Mouse (Mus musculus) gastrocnemius, postnatal 36 days (tissue): ENCODE measurements around the gene Spry1. TPM values are rescaled to one million over a fixed set of nuclear protein-coding genes. Genes with fewer than 3 reads are reported as not detected.
A peak's percentile ranks its signal among the peaks of the same experiment; 100 is the strongest.

Experiments used
- DNase-seq, 2 experiments: peaks; one replicate each; pipeline ENCODE4 v3.0.0; 2022
- intact Hi-C: fragments of 180-260 bp; cut with DNase I; formaldehyde crosslinking; loops from one replicate; pipeline ENCODE4 v1.15.1; 2025
- total RNA-seq, 2 experiments: library from RNA; stranded (reverse); gene quantifications; 2 replicates each; pipeline ENCODE4 v1.2.3; 2021

The Spry1 gene
- total RNA-seq, 2 experiments from 2014 or later = 17.2 to 20.1 TPM

DNA sequence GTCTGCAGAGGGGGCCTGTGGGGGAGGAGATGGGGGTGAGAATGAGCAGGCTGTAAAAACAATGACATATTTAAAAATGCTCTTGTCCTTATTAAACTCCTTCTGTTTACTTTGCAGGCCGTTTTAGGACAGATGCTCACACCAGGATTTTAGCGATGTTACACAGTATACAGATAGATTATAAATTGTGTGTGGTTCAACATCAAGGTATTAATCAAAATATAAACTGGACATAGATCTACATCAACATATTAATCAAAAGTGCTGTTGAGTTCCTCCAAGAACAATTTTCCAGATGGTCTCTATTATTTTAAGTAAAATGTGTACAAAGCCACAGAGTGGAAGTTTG is 27.3 kb downstream of the Spry1 start:
- no peak for DNase-seq
- intact Hi-C loops = no loop called here

DNA sequence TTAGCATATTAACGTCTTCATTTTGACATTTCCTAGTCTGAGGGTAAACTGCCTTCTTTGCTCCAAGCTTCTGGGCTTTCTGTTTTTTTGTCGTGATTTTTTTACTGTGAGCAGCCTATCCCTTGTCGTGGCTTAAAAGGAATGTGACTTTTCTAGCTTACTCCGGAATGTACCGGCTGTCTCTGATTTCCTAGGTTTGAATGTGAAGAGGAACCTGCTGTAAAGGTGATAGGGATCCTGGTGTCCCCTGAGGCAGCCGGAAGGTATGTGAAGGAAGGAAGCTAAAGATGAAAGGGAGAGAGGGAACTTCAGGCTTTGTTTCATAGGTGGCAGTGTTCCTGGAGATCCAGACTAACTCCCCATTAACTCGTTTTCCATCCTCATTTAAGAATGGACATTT is 28.0 kb downstream of the Spry1 start:
- no peak for DNase-seq
- intact Hi-C loops = no loop called here

DNA sequence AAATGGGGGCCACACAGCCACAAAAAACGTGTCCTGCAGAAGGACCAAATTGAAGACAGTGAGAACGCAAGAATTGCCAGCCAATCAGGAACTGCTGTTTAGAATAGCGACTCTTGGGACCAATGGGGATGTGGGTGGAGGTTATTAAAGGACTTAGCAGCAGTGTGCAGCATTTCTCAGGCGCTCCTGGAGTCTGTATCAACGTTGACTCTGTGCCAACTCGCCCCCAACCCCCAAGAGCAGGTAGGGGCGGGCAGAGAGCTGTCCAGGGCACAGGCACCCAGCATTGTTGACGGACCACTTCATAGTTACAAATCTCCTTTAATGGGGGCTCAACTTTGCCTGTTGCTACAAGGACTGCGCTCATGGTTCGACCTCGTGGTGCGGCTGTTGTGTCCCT is 28.9 kb downstream of the Spry1 start:
- DNase-seq = no peak
- intact Hi-C loops = no loop called here

DNA sequence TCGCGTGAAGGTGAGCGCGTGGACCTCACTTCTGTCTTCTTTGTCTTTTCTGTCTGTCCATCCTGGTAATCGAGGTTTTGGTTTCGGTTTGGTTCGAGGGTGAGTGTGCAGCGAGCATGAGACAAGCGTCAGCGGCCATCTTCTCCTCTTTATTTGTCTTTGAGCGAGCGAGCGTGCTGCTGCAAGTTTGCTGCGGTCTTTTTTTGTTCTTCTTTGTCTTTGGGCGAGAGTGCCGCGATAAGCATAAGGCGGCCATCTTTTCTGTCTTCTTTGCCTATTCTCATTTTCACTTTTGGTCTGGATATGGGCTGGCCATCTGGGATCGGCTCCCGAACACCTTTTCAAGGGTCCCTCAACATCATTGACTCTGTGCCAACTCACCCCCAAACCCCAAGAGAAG is 29.4 kb downstream of the Spry1 start:
- DNase-seq = no peak
- intact Hi-C loops = no loop called here

DNA sequence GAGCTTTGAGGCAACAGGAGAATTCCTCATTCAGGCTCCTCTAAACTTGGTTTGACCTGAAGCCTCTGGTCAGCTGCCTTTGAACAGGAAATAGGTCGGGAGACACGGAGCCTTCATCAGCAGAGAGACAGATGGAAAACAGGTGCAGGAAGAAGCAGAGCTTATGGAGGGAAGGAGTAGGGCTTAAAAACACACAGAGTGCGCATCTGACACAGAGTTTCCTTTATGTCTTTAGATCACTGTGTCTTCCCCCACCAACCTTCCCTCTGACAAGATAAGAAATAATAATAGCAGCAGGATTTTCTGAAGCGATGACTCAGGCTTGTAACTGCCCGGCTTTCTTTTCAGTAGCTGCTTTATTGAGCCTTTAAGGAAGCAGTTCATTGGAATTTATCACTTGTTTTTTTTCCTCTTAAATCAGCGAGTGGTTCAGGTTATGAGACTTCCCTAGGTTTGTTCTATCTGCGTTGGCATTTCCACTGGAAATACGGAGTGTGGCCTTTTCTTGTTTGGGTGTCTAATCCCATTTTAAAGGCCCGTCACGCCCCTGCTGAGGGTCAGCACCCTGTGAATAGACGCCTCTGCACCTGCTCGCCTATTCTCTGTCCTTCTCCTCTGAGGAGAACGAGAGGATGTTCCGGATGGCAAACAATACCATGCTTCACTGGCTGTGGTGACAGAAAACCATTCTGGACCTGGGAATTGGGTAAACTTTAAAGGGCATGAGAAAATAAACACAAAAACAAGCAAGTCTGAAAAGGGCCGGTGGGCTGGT is 32.7 kb downstream of the Spry1 start:
- intact Hi-C loops = no loop called here

DNA sequence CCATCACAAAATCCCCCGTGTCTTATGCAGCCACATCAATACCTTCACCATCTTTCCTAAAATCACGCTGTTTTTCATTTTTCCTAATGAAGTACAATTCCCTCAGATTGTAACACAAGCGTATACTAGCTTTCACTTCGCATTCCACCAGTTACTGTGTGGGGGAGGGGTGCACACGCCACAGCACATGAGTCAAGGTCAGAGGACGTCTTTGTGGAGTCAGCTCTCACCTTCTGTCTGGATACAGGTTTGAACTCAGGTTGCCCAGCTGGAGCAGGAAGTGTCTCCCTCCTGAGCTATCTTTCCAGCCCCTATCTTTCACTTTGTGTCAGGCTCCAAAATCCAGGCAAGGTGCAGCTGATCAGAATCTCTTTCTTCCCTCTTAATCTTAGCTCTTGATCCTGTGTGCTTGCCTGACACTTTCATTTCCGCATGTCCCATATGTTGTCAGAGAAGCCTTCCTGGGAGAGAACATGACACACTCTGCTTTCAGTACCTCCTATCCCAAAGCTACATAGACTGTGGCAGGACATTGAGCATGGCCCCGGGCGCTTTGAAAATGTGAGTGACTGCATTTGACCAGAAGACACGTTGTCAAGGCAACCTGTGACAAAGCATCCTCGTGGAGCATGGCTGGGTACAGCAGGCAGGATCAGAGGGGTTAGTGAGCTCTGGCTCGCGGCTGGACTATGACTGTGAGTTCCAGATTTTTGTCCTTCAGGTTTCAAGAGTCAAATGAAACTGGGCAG is 33.9 kb downstream of the Spry1 start:
- no peak for DNase-seq
- intact Hi-C loops = no loop called here

More for the DNA sequence above, 32.7 kb downstream of the Spry1 start:
- no peak for DNase-seq

DNA sequence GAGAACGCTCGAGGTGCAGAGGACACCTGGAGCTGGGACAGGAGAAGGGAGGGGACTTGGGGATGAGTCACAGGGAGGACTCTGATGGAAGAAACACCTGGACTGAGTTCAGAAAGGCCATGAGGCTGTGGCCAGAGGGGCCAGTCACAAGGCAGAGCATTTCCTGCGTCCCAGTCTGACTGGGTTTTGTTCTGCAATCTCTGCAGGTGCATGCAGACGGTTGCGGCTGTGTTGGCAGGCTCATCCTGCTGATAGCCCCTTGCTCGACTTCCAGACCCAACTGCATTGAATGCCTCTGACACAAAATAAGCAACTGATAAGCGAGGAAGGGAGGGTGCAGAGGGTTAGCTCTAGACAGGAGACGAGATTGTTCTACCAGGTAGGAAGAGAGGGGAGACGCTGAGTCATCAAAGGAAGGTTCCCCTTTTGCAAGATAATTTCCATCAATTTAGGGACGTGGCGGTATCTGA is 35.3 kb downstream of the Spry1 start:
- intact Hi-C loops = no loop called here
- no peak for DNase-seq

DNA sequence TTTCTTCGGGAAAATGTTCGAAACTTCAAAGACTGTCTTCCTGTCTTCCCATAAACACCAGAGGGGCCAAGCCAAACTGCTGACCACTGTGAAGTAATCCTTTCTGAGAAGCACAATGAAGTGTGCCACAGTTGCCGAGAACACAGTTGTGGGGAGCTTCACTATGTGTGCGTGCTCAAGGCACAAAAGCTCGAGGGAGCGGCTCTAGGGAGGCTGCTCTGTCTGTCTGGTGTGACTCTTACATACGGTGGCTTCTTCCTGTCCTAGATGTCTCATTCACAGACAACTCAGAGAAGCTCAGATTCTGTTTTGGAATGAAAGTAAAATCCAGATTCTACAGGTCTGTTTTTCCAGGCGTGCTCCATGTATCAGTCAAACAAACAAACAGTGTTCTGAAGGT is 36.5 kb downstream of the Spry1 start:
- no peak for DNase-seq
- intact Hi-C loops = no loop called here

DNA sequence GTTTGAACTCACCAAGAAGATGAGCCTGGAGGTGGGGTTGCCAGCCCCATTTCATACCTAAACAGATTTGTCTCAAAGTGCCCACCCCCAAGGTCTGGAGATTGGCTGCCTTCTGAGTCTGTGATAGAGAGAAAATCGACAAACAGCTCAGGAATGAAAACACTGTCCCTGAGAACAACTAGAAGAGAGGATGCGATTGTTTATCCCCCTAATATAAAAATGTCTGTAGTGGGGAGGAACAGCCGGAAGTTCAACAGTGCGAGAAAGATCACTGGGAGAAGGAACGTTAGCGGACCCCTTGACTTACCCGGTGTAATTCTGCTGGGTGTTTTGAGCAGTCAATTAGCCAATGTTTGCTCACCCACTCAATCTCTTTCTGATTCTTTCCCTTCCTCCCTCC is 46.5 kb downstream of the Spry1 start:
- no peak for DNase-seq
- intact Hi-C loops = no loop called here

DNA sequence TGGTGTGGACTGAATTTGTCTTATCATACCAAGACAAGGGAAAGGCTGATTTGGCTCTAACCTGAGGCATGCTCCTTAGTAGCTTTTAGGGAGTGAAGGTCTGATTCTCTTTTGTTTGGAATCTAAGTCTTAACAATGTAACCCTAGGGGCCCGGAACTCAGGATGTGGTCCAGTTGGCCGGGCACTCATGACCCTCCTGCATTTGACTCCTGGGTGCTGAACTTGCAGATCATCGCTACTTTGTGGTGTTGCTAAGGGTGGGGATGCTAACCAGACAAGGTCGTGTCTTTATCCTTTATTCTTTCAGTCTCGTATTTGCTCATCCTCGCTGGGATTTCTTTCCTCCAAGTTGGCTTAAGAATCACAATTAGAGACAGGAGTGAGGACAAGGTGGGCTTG is 47.0 kb downstream of the Spry1 start:
- intact Hi-C loops = no loop called here
- DNase-seq = no peak

DNA sequence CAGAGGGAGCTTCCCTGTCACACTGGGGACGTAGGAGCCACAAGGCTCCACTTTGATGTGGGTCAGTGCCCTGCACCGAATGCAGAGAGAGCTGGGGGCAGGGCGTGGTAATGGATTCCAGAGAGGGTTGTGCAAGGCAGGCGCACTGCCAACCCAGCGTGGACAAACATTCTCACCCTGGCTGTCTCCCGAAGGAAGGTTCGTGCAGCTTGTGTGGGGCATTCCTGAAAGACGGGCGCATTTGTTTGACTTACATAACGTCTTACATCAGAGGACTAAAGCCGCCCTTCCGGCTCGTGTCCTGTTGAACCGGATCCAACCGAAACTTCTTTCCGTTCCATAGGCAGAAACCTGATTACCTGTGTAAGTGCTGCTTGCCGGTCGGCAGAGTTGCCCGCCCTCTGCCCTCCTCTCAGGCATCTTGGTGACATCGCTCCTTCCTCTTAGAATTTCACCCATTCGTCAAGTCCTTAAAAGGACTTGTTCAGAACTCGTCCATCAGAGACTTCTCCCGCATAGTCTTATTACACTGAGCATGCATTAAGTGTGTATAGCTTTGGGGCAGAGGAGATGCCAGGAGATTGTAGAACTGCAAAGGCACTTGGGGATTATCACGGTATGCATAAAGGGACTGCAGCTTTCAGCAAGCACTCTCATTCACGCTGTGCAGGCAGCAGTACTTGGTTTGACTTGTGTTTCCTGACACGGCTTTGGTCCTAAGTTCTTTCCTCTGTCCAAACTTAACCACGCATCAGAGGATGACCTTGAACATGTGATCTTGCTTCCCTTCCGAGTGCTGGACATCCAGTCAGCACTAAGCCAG is 47.6 kb downstream of the Spry1 start:
- intact Hi-C loops = no loop called here
- DNase-seq = peak; percentile 52 to 68

DNA sequence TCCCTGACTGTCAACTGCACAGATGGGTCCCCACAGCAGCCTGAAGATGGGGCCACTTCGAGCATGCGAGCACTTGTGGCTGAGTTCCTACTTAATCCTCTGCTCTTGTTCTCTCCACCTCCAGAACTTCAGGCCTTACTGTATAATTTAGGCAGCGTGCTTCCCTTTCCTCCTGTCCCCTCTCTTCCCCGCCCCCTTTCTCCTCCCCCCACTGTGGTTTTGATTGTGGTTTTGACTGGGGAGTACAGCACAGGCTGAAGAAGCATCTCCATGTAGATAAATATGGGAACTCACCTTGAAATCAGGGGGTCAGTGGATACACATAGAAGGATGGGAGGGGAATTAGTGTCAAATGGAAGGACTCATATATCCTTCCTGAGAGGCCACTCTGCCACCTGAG is 53.2 kb downstream of the Spry1 start:
- no peak for DNase-seq
- intact Hi-C loops = no loop called here

DNA sequence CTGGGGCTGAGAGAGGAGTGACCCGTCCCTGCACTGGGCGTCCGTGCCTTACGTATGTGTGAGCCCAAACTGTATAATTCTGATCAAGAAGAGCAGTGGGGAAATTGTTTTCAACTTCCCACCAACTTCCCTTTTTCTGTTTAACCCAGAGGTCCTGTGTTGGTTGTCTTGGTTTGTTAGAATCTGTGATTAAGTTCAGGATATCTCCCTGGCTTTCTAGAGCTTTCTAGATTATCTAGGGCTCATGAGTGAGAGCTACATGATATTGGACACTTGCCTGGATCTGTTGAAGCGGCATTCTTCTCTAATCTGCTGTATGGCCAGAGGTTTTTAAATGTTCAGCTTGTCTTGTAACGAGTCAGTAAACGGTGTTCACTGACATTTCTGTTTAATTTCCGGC is 53.8 kb downstream of the Spry1 start:
- intact Hi-C loops = no loop called here
- no peak for DNase-seq

Other genes starting within 250 kb of the Spry1 start
- gene Spata5, start 220.1 kb upstream of the Spry1 start, total RNA-seq = 1 to 10 TPM; 8.4 to 8.8 TPM
- gene Nudt6, start 219.7 kb upstream of the Spry1 start, total RNA-seq = 10 to 100 TPM; 23.5 to 25.4 TPM
- not detected for gene Gm5148, start 84.5 kb downstream of the Spry1 start, total RNA-seq